Mouse (Mus musculus): ENCODE measurements around the gene Pin1.
A peak's percentile ranks its signal among the peaks of the same experiment; 100 is the strongest.
"Not testable (repeated sequence)": the region's sequence is repeated elsewhere in the genome, so short reads cannot be mapped to it uniquely, and the experiment has no call there.

The Pin1 gene

DNA sequence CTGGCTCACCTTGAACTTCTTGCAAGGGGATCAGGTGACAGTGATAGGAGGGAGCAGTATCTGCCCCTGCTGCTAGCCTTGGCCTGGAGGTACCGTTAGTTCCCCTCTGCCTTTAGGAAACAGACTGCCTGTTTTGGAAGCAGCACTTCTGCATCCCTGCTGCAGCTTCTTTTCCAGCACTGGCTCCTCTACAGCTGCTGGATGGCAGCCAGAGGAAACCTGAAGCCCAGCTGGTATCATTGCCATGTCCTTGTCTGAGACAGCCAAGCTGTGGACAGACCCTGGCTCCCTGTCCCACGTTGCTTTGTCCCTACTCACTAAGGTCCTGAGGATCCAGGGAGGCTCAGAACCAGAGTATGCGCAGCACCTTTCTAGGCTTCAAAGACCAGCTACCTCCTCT lies 5.7 kb downstream of the Pin1 start:
- peak; percentile 73 to 86 for DNase-seq (ENCODE audit: inconsistent age in 2 of 2, low spot score in 1 of 2)

DNA sequence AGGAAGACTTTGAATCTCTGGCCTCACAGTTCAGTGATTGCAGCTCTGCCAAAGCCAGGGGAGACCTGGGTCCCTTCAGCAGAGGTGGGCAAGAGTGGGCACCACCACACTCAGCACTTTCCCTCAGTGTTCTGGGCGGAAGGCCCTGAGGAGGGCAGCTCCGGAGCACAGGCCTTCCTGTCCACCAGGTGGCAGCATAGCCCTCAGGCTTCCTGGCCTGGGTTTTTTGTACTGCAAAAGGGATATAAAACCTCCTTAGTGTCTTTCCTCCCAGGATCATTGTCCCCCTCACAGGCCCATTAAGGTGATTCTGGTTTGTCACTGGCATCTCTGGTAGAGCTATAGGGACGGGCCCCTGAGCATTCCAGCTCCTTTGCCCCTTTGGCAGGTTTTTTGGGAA lies 10.4 kb downstream of the Pin1 start:
- peak; percentile 54 to 83 for DNase-seq (ENCODE audit: inconsistent age in 2 of 2, low spot score in 1 of 2)

DNA sequence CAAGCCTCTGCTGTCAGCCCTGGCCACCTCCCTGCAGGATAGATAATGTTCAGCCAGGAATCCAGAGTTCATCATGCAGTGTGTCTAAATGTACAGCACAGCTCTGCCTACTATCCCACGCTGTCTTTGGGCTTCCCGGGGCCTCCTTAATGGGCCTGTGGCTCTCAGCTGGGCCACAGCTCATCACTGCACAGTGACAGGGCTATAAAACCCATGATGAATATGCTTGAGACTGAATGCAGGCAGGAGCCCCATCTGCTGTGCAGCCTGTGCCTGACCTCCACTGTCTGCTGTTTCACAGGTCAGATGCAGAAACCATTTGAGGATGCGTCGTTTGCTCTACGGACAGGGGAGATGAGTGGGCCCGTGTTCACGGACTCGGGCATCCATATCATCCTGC lies 11.0 kb downstream of the Pin1 start:
- DNase-seq (ENCODE audit: inconsistent age in 2 of 2, low spot score in 1 of 2), result no peak

DNA sequence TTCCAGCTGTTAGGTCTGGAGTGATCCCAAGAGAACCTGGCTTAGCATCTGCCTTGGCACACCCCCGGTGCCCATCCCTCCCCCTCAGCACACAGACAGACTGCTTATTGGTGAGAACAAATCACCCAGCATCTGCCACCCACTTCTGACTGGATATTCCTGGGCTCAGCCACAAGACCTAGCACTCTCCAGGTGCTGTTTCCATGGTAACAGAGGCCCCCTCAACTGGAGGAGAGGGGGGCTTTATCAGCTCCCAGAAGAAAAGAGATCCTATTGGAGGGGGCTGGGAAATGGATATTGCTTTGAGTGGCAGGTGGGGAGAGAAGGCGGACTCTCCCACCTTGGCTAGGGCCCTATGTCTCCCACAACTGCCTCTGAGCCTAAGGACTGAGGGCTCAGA lies 12.1 kb downstream of the Pin1 start:
- no peak for DNase-seq (ENCODE audit: inconsistent age in 2 of 2, low spot score in 1 of 2)

DNA sequence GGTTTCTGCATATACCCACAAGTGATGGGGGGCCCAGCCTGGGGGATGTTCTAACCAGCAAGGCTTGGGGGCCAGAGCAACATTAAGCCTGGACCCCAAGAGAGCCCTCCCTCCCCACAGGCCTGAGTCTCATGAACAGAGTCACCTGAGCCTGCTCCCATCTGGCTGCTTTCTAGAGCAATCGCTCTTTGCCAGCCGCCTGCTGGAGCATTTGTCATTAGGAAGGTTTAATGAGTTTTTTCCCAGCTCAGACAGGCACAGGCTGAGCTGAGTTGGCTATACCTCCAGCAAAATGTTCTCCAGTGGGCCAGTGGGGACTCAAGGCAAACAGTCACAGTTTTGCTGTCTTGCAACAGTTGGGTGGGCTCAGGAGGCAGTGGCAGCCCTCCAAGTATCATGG lies 12.5 kb downstream of the Pin1 start:
- no peak for DNase-seq (ENCODE audit: inconsistent age in 2 of 2, low spot score in 1 of 2)

DNA sequence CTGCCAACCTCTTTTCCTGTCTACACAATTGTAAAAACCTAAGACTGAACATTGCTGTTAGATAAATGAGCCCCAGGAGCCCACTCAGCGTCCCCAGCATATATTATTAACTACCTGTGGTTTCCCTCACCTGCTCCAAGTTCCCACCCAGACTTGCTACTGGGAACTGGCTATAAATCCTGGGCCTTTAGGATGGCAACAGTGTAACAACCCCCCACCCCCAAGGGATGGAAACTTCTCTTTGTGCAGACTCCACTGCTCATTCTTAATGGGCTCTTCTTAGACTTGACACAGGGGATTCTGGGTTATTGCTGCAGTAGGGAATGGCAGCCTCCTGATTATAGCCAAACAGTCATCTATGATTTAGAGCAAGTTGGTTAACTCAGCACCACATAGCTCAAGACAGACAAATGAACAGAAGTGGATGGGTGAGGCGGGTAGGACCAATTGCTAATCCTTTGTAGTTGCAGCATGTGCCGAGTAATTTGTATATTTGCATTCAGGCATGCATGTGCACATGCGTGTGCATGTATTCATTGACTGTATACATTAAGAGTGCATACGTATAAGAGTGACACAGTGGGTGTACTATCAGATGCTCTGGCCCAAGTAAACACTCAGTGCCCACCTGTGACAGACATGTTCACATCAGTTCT lies 13.2 kb downstream of the Pin1 start:
- no peak for DNase-seq (ENCODE audit: inconsistent age in 2 of 2, low spot score in 1 of 2)

DNA sequence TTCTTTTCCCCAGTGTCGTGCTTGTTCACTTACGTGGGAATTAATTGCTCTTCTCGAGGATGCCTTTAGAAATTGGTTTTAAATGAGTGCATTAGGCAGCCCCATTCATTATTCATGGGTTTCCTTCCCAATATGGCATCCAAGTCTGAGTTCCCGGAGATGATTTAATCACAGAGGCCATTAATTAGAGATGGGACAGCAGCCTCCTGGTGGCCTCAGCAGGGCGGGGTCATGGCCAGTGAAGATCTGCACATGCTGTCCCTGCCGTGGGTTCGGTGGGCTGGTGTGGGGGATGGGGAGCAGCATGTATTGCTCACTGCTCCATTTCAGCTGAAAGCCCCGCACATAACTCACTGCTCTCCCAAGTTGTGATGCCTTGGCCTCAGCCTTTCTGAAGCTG lies 14.0 kb downstream of the Pin1 start:
- peak in 1 of 2 experiments; percentile 45 for DNase-seq (ENCODE audit: inconsistent age in 2 of 2, low spot score in 1 of 2)

DNA sequence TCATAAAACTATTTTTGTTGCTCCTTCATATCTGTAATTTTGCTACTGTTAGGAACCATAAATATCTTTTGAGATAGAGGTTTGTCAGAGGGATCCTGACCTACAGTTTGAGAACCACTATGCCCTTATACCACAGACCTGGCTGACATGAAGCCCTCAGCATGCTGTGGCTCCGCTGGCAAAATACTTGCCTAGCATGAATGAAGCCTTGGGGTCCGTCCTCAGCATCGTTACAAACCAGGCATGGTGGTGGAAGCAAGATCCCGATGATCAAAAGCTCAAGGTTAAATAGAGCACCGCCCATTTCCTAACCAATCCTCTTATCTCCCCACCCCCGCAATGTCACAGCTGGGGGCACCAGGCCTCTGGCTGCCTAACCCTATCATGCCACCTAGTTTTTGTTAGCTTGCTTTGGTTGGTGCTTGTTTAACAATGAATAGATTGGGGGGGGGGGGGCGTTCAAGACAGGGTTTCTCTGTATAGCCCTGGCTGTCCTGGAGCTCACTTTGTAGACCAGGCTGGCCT lies 14.7 kb downstream of the Pin1 start:
- no peak for DNase-seq (ENCODE audit: inconsistent age in 2 of 2, low spot score in 1 of 2)

DNA sequence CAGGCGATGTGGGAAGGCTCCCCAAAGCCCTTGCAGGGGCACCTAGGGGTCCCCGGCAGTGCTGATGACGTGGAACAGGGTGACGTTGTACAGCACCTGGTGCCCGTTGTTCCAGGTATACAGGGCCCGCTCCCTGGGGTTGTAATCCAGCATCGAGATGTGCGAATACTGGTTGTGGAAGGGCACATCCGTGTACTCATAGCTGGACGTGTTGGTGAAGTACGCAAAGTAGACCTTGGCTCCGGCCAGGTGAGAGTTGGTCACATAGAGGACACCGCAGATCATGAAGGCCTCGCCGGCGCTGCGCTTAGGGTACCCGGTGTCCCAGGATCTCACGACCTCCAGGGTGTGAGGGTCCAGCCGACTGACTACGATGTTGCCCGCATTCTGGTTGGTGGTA lies 16.2 kb downstream of the Pin1 start:
- no peak for DNase-seq (ENCODE audit: inconsistent age in 2 of 2, low spot score in 1 of 2)

DNA sequence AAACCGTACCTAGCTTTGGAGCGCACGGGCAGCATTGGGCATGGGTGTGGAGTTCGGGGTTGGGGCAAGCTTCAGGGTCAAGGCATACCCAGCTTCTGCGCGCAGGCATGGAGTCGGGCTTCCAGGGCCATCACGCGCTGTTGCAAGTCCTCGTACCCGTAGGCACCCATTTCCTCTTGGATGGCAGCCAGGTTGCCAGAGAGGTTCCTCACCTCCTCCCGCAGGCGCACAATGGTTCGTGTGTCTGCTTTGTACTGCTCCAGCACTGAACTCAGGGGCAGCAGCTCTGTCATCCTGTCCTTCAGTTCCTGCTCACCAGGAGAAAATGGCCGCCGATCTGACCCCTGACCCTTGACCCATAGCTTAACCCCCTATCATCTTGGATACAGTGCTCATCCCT lies 20.2 kb downstream of the Pin1 start:
- DNase-seq (ENCODE audit: inconsistent age in 2 of 2, low spot score in 1 of 2), result no peak

DNA sequence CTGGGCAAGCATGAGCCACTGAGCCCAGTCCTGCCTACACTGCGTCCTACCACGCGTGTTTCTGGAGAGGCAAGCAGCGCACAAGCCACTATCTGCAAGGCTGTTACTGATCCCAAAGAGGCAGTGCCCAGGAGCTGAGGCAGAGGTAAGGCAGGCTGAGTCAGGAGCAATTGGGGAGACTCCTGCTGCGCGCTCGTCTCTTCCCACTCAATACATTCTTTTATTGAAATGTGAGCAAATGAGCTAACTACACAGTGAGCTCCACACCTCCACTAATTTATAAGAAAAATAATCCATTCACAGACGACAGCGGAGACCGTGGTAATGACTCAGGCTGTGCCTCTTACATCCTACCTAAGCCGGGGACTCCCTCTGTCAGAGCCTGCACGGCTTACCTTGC lies 26.0 kb downstream of the Pin1 start:
- no peak for DNase-seq (ENCODE audit: inconsistent age in 2 of 2, low spot score in 1 of 2)

DNA sequence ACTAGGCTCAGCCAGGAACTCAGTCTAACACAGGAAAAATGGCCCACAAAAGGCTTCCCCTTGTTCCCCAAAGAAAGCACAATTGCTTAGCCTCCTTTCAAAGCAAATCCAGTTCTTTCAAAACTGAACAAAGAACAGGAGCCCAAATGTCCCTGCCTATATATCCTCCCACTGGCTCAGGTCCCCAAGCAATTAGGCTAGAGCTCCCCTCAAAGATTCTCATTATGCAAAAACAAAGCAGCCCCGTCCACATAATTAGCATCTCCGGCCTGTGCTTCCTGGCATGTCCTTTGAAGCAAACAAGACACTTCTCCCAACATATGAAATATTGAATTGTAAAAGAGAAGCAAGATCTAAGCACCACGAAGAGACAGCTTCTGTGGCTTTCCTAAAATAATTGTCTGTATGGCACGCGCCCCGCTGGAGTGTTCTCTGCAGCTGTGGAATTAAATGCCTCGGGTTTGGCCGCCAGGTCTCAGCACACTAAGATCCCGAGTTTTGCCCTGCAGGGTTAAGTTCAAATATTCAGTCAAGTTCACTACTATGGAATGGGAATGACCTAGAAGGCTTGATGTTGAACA lies 28.6 kb downstream of the Pin1 start:
- DNase-seq (ENCODE audit: inconsistent age in 2 of 2, low spot score in 1 of 2), result no peak

DNA sequence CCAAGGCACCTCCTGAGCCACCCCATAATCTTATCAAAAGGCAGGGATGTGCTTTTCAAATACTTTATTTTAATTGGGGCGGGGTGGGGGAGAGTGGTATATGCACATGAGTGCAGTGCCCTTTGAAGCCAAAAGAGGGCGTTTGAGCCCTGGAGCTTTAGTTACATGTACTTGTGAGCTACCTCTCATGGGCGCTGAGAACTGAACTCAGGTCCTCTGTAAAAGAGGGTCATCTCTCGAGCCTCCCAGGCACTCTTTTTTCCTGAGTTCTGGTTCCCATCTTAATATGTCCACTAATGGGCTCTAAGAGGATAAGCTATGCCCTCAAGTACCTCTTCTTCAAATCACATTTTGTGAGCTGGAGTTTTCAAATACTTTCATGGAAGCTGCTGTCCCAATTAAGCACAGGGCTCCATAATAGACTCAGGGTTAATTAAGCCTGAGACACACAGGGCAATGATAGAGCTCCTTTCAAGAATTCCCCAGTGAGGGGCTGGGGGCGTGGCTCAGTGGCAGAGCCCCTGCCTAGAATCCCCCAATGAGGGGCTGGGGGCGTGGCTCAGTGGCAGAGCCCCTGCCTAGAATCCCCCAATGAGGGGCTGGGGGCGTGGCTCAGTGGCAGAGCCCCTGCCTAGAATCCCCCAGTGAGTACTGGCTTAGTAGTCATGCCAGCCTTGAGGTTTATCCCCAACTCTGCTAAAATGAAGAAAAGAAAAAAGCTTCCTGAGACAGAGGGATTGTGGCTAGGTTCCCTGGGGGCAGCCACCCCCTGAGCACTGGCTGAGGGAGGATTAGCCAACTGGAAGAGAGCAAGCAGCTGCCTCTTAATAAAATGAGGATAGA lies 29.9 kb downstream of the Pin1 start:
- no peak for DNase-seq (ENCODE audit: inconsistent age in 2 of 2, low spot score in 1 of 2)

DNA sequence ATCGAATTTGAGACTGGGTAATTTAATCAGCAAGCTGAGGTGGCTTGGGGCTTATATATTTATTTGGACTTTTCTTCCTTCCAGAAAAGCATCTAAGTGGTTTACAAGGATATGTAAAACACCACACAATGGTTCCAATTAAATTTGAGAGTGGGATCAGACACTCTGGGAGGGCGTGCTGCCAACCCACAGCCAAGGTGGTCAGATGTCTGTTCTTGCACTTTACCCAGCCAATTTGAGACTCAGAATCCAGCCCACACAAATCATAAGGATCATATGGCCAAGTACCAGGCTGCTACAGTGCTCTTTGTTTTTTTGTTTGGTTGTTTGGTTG lies 30.5 kb downstream of the Pin1 start:
- no peak for DNase-seq (ENCODE audit: inconsistent age in 2 of 2, low spot score in 1 of 2)

DNA sequence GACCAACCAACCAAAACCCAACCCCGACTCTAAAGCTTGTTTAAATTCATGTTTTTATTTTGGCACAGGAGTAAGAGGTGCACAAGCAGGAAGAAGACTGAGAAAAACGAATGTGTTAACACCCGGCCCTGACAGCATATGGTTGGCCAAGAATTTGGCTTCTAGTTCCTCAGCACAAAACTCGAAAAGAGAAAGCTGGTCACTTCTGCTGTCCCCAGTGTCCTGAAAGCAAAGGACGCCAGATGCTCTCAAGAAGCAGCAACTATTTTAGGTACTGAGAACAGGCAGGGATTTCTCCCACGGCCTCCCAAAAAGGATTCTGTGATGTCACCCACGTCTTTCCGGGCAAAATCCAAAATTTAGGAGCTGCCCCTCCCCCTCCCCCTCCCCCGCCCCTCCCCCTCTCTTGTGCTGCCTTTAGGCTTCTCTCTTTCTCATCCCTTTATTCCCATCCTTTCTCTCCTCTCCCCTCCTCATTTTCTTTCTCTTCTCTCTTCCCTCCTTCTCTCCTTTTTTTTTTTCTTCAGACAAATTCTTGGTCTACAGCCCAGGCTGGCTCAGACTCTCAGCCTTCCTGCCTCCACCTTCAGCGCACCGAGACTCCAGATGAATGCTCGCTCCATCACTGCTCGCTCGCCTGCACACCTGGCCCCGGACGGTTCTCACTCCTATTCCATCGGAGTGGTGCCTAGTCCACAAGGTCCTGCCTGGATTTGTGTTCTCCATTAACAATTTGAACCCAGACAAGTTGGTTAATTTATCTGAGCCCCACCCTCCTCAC lies 33.4 kb downstream of the Pin1 start:
- no peak for DNase-seq (ENCODE audit: inconsistent age in 2 of 2, low spot score in 1 of 2)

DNA sequence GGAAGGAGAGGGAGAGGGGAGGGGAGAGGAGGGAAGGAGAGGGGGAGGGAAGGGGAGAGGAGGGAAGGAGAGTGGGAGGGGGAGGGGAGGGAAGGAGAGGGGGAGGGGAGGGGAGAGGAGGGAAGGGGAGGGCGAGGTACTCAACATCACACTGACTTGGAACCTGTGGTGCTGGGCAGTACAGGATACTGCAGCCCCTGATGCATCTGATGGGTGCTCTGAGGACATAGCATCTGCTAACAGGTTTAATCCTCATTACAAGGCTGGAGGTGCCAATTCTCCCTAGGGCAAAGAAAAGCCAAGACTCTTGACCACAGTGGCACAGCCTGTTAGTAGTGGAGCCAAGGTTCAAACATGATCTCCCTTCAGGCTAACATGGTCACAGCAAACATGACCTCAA lies 37.5 kb downstream of the Pin1 start:
- no peak for DNase-seq (ENCODE audit: inconsistent age in 2 of 2, low spot score in 1 of 2)

DNA sequence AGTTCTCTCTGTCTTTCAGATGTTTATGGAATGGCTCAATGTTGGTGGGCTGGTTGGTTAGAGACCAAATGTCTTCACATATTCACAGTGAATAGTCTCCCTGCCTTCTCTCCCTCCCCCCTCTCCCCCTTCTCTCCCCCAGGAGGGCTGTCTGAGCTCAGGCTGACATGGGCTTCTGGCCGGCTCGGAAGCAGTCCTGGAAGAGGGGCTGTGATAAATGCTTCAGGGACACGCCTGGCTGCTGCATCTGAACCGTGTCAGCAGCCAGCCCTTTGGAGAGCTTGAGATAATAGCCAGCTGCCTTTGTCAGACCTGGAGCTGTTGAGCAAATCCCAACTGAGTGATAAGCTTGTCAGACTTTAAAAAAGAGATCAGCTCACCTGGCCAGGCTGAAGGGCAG lies 38.0 kb downstream of the Pin1 start:
- DNase-seq (ENCODE audit: inconsistent age in 2 of 2, low spot score in 1 of 2), result peak in 1 of 2 experiments; percentile 33

DNA sequence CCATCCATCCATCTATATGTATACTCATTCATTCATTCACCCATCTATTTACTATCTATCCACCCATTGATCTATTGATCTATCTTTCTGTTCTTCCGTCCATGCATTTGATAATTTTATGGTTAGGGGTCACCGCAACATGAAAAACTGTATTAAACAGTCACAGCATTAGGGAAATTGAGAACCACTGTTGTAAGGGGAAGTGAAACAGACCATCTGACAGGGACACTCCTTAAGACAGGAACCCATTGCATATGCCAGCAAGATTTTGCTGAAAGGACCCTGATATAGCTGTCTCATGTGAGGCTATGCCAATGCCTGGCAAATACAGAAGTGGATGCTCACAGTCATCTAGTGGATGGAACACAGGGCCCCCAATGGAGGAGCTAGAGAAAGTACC lies 38.6 kb downstream of the Pin1 start:
- DNase-seq (ENCODE audit: inconsistent age in 2 of 2, low spot score in 1 of 2), result not testable (repeated sequence)

DNA sequence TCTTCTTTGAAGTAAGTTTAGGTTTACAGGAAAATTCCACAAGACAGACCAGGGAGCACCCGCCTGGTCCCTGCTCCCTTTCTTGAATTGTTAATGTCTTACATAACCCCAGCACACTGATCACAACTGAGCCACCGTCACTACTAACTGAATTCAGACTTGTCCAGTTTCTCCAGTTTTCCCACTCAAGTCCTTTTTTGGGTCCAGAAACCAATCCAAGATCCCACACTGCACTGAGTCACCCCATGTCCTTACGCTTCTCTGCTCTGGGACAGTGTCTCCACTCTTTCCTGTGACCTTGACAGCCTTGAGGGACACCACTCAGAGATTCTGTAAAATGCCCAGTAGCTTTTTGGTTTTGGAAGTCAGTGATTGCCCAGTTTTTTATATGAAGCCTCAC lies 41.0 kb downstream of the Pin1 start:
- peak; percentile 27 to 64 for DNase-seq (ENCODE audit: inconsistent age in 2 of 2, low spot score in 1 of 2)

DNA sequence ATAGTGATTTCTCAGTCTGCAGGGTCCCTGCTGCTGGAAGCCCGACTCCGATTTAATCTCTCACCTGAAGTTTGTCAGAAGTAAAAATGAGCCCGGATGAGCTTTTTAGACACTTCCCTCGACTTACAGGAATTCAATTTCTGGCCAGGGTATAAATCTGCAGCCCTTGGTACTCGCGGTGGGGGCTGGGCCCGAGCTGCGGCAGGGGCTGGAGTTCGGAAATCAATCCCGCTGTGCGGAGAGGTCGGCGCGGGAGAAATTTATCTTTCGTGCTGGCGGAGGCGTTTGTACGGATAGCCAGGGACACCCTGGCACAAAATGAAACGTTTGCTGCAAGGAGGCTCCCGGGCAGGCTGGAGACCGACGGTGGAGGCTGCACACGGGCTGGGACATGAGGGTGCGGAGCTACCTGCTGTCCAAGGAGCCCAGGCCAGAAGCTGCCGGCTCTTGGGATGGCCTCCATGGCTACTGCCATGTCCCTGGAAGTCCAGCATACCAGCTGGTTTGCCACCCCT lies 42.9 kb downstream of the Pin1 start:
- peak; percentile 41 to 74 for DNase-seq (ENCODE audit: inconsistent age in 2 of 2, low spot score in 1 of 2)

DNA sequence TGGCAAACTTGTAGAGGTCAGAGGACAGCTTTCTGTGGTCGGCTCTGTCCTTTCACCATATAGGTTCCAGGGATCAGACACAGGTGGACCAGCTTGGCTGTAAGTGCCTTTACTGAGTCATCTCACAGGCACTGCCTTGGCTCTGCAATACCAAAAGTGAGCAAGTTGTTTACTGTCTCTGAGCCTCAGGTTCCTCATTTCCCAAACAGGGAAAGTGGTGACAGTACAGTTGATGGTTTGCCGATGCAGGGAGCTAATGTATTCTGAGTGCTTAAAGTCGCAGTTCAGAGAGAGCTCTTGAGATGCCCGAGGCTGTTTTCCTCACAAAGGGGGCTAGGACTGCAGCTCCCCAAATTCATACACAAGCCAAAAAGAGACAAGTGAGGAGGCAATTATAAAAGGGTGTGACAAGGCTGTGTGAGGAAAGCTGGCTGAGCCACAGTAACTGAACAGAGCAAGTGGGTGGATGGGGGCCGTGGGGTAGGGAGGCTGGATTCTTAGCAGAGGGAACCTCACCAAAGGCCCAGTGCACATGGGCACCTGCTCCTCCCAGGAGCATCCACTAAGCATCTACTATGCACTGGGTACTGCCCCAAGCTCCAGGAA lies 44.3 kb downstream of the Pin1 start:
- DNase-seq (ENCODE audit: inconsistent age in 2 of 2, low spot score in 1 of 2), result no peak

Measured in adrenal gland, adult (tissue).